Comparison of ENCODE assay signal across 23 mouse cellular contexts in the genomic region with DNA sequence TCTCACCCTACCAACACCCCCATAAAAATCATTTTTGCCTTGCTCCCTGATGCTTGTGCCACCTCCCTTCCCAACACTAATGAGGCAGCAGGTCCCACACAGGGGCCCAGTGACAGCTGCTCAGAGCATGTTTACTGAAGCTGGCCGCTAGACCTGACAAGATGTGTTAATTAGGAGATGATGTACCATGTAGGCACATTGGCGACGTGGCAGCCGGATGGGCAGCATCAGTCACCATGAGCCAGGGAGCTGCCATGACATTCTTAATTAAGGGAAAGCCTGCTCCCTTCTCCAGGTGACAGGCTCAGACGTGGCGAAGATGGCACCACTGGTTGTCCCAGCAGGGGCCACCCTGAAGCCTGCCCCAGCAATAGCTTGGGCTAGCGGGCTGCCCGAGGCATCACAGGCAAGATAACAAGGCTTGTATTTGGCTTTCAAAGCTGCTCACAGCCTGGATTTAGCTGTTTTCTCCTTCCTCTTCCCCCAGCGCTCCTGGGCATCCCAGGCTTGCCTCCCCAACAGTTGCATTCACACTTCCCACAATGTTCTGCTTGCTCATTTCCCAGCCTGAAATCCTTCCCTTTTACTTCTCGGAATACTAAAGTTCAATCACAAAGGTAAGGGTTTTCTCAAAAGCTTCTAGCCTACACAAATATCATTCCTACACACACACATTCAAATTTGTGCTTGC.
DNase-seq lines count a peak whose midpoint lies in the region; ATAC-seq lines count a peak whose summit lies in the region.
"Had no signal": no experiment of that assay in that cellular context is flagged by ENCODE, and none has a peak within 500 bp of the region (broad histone marks: within the 10 kb centered on the region; RNA-seq: fewer than 3 reads in every experiment).

No protein-coding gene starts in this region.

- no peaks in the 10 kb centered on the region for H3K9me3 ChIP-seq in forebrain, embryonic 12.5 days
- H3K9me3 ChIP-seq in forebrain, embryonic 16.5 days (ENCODE audit: control insufficient read depth, low read length), result no peaks in the 10 kb centered on the region
- no peaks in the 10 kb centered on the region for H3K9me3 ChIP-seq in hindbrain, embryonic 15.5 days
- H3K9me3 ChIP-seq in hindbrain, embryonic 11.5 days (ENCODE audit: control insufficient read depth, low read length), result no peaks in the 10 kb centered on the region
- H3K9me3 ChIP-seq: embryonic facial prominence, embryonic 10.5 days; G1E; heart, embryonic 15.5 days; limb, embryonic 13.5 days; lung, embryonic 15.5 days; neural tube, embryonic 13.5 days had no signal

- H3K9ac ChIP-seq in forebrain, embryonic 12.5 days, result no peak overlapping the region
- H3K9ac ChIP-seq in forebrain, embryonic 16.5 days (replicated peaks; ENCODE audit: low read depth, low read length), result no peak overlapping the region
- no peak overlapping the region for H3K9ac ChIP-seq in hindbrain, embryonic 15.5 days
- no peak overlapping the region for H3K9ac ChIP-seq in hindbrain, embryonic 11.5 days (ENCODE audit: low read depth, low read length)
- H3K9ac ChIP-seq: heart, embryonic 15.5 days; limb, embryonic 13.5 days; liver, embryonic 14.5 days; lung, embryonic 15.5 days; neural tube, embryonic 13.5 days had no signal

- H3K27ac ChIP-seq in forebrain, embryonic 12.5 days, result 0 out of 2 replicates have a peak overlapping the region, but pooled peaks have one; percentile 2
- H3K27ac ChIP-seq in forebrain, embryonic 16.5 days (ENCODE audit: low read length), result no peak overlapping the region
- no peak overlapping the region for H3K27ac ChIP-seq in hindbrain, embryonic 15.5 days (replicated peaks)
- no peak overlapping the region for H3K27ac ChIP-seq in hindbrain, embryonic 11.5 days (ENCODE audit: low read depth, low read length)
- H3K27ac ChIP-seq: embryonic facial prominence, embryonic 10.5 days; heart, adult 2 months; heart, embryonic 15.5 days; limb, embryonic 13.5 days; liver, embryonic 14.5 days; lung, embryonic 15.5 days; neural tube, embryonic 13.5 days had no signal

- H3K27me3 ChIP-seq in forebrain, embryonic 12.5 days, result 0 out of 2 replicates have a peak, but pooled peaks cover 4% of the 10 kb centered on the region
- H3K27me3 ChIP-seq in forebrain, embryonic 16.5 days (replicated peaks; ENCODE audit: control insufficient read depth, insufficient read depth, low read length), result no peaks in the 10 kb centered on the region
- no peaks in the 10 kb centered on the region for H3K27me3 ChIP-seq in hindbrain, embryonic 15.5 days
- H3K27me3 ChIP-seq in hindbrain, embryonic 11.5 days (ENCODE audit: control insufficient read depth, insufficient read depth, low read length), result no peaks in the 10 kb centered on the region
- H3K27me3 ChIP-seq: heart, embryonic 15.5 days; limb, embryonic 13.5 days; lung, embryonic 15.5 days; neural tube, embryonic 13.5 days had no signal

- H3K36me3 ChIP-seq in forebrain, embryonic 12.5 days (replicated peaks), result no peaks in the 10 kb centered on the region
- H3K36me3 ChIP-seq in forebrain, embryonic 16.5 days (ENCODE audit: control insufficient read depth, insufficient read depth), result no peaks in the 10 kb centered on the region
- no peaks in the 10 kb centered on the region for H3K36me3 ChIP-seq in hindbrain, embryonic 15.5 days
- H3K36me3 ChIP-seq in hindbrain, embryonic 11.5 days (ENCODE audit: control insufficient read depth, insufficient read depth, low read length), result no peaks in the 10 kb centered on the region
- H3K36me3 ChIP-seq: embryonic facial prominence, embryonic 10.5 days; G1E; heart, embryonic 15.5 days; limb, embryonic 13.5 days; lung, embryonic 15.5 days; neural tube, embryonic 13.5 days had no signal

- 72% methylated on average over 10 of the region's 10 CpGs for WGBS in forebrain, embryonic 12.5 days
- 49% methylated on average over 10 of the region's 10 CpGs for WGBS in forebrain, embryonic 16.5 days
- 60% methylated on average over 10 of the region's 10 CpGs for WGBS in hindbrain, embryonic 15.5 days
- 74% methylated on average over 10 of the region's 10 CpGs for WGBS in hindbrain, embryonic 11.5 days

- H3K4me2 ChIP-seq in forebrain, embryonic 12.5 days, result no peak overlapping the region
- no peak overlapping the region for H3K4me2 ChIP-seq in forebrain, embryonic 16.5 days (ENCODE audit: low read length)
- no peak overlapping the region for H3K4me2 ChIP-seq in hindbrain, embryonic 15.5 days
- no peak overlapping the region for H3K4me2 ChIP-seq in hindbrain, embryonic 11.5 days (replicated peaks; ENCODE audit: low read depth, low read length)
- H3K4me2 ChIP-seq: heart, embryonic 15.5 days; limb, embryonic 13.5 days; lung, embryonic 15.5 days; neural tube, embryonic 13.5 days had no signal

- intact Hi-C loops in left cerebral cortex, postnatal 36 days (cut with DNase I), result loop anchor here (5.0 kb wide), 1 partner anchor 69 kb away; no protein-coding TSS in a partner anchor

- ATAC-seq in forebrain, embryonic 12.5 days (ENCODE audit: low FRiP score), result peak; percentile 48; the same call in 1 of the 2 replicates
- ATAC-seq in forebrain, embryonic 16.5 days, result no peak
- 0 out of 2 replicates have a peak, but pooled peaks have one; percentile 38 for ATAC-seq in hindbrain, embryonic 15.5 days (ENCODE audit: low FRiP score, low read depth)
- no peak for ATAC-seq in hindbrain, embryonic 11.5 days (ENCODE audit: low FRiP score)
- ATAC-seq: activated CD4-positive, CD25-positive, alpha-beta regulatory T cell, adult 4 months; intestine, postnatal 0 days had no signal

- H3K4me3 ChIP-seq in forebrain, embryonic 12.5 days (replicated peaks), result no peak overlapping the region
- H3K4me3 ChIP-seq in forebrain, embryonic 16.5 days (replicated peaks; ENCODE audit: low read length), result no peak overlapping the region
- H3K4me3 ChIP-seq in hindbrain, embryonic 15.5 days, result no peak overlapping the region
- H3K4me3 ChIP-seq in hindbrain, embryonic 11.5 days (ENCODE audit: low read depth, low read length), result no peak overlapping the region
- H3K4me3 ChIP-seq: embryonic facial prominence, embryonic 10.5 days; heart, adult 2 months; heart, embryonic 15.5 days; limb, embryonic 13.5 days; lung, embryonic 15.5 days; neural tube, embryonic 13.5 days had no signal

- DNase-seq in hindbrain, embryonic 11.5 days (ENCODE audit: low spot score), result no peak
- peak; percentile 48 for DNase-seq in right cerebral cortex, adult 18-20 months
- no peak for DNase-seq in right cerebral cortex, postnatal 10 days (ENCODE audit: low spot score in 2 of 2)
- DNase-seq in left cerebral cortex, postnatal 36 days (ENCODE audit: low spot score in 2 of 2), result peak; percentile 15 to 28
- DNase-seq in natural killer cell, adult 2 months (ENCODE audit: low spot score in 2 of 2), result no peak
- DNase-seq: adrenal gland, postnatal 10 days; cerebellum, adult 11 months; gastrocnemius, postnatal 25 days; heart, adult 2 months; lung, postnatal 4 days; thymus, postnatal 14 days had no signal

- H3K4me1 ChIP-seq in forebrain, embryonic 12.5 days, result peaks cover 24% of the 10 kb centered on the region
- peaks cover 11% of the 10 kb centered on the region for H3K4me1 ChIP-seq in forebrain, embryonic 16.5 days (replicated peaks; ENCODE audit: control insufficient read depth, insufficient read depth, low read length)
- H3K4me1 ChIP-seq in hindbrain, embryonic 15.5 days (replicated peaks), result no peaks in the 10 kb centered on the region; the same call in 1 of the 2 replicates
- no peaks in the 10 kb centered on the region for H3K4me1 ChIP-seq in hindbrain, embryonic 11.5 days (replicated peaks; ENCODE audit: control insufficient read depth, insufficient read depth, low read length)
- H3K4me1 ChIP-seq: heart, embryonic 15.5 days; limb, embryonic 13.5 days; lung, embryonic 15.5 days; neural tube, embryonic 13.5 days had no signal

Comparison
In these comparisons a context has a peak if more than half of its experiments do, and no peak if none do; other contexts are left out.
1. ATAC-seq: peak in forebrain, embryonic 12.5 days (single experiment) and hindbrain, embryonic 15.5 days (single experiment); none in forebrain, embryonic 16.5 days (single experiment) and hindbrain, embryonic 11.5 days (single experiment).
2. DNase-seq: peak in right cerebral cortex, adult 18-20 months (single experiment) and left cerebral cortex, postnatal 36 days (2 of 2); none in hindbrain, embryonic 11.5 days (single experiment), right cerebral cortex, postnatal 10 days (0 of 2) and natural killer cell, adult 2 months (0 of 2).